Mouse (Mus musculus) E14TG2a.4 (cell line): Measurements from ENCODE around the gene Slc9a8.

Source experiments
- CTCF ChIP-seq: conservative IDR thresholded peaks from 2 replicates; pipeline ENCODE4 v1.5.1; 2014; ENCODE audit warnings: low read length
- POU5F1 ChIP-seq: IDR thresholded peaks from 2 replicates; pipeline ENCODE4 v1.6.1; 2014; ENCODE audit warnings: low read length, borderline replicate concordance

DNA sequence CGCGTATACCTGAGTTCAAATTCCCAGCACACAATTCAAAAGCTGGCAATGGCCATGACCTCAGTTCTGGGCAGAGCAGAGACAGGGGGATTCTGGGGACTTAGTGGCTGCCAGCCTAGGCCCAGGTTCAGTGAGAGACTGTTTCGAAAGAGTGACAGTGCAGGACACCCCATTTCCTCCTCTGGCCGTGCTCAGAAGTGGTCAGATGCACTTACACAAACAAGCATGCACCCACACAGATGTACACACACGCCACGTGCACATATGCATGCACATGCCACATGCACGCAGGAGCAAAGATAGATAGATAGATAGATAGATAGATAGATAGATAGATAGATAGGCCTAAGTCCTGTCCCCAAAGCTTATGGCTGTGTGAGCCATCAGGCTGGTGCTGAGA, 39.1 kb upstream of the Slc9a8 start:
- TF ChIP-seq CTCF (no peak), POU5F1 (no peak)
